Mouse (Mus musculus): ENCODE results near the gene Ifi27. TPM values are rescaled to one million over a fixed set of nuclear protein-coding genes. Genes with fewer than 3 reads are reported as not detected.
"Not testable (repeated sequence)": the region's sequence is repeated elsewhere in the genome, so short reads cannot be mapped to it uniquely, and the experiment has no call there.

Gene Ifi27
- polyA plus RNA-seq, 1 experiment from 2014 or later = 3.4 TPM

- H3K9ac ChIP-seq = no peak overlapping the region
- no peaks in the 10 kb centered on the region for H3K36me3 ChIP-seq (ENCODE audit: poor library complexity, severe bottlenecking)
- H3K4me2 ChIP-seq = no peak overlapping the region
- whole genome bisulfite sequencing = 48% methylated on average over 2 of the region's 2 CpGs
- no peak for ATAC-seq
- H3K27ac ChIP-seq = no peak overlapping the region
- no peaks in the 10 kb centered on the region for H3K4me1 ChIP-seq
- no peaks in the 10 kb centered on the region for H3K9me3 ChIP-seq (replicated peaks)
- H3K4me3 ChIP-seq = no peak overlapping the region
- H3K27me3 ChIP-seq = no peaks in the 10 kb centered on the region
Measured at GRCm38 (mm10) chr12:103474481-103474880, 40.5 kb downstream of the Ifi27 start.

- H3K4me2 ChIP-seq = no peak overlapping the region
- no peaks in the 10 kb centered on the region for H3K27me3 ChIP-seq
- no peak for ATAC-seq
- no peak overlapping the region for H3K4me3 ChIP-seq
- no peaks in the 10 kb centered on the region for H3K4me1 ChIP-seq
- 85% methylated on average over 1 of the region's 1 CpGs for WGBS
- H3K36me3 ChIP-seq (ENCODE audit: poor library complexity, severe bottlenecking) = no peaks in the 10 kb centered on the region
- no peak overlapping the region for H3K27ac ChIP-seq
- no peak overlapping the region for H3K9ac ChIP-seq
- H3K9me3 ChIP-seq (replicated peaks) = no peaks in the 10 kb centered on the region
Measured at GRCm38 (mm10) chr12:103476779-103477389, 42.9 kb downstream of the Ifi27 start.

GRCm38 (mm10) chr12:103477461-103478015 lies 43.5 kb downstream of the Ifi27 start:
- Histone ChIP-seq H3K27ac (no peak overlapping the region), H3K4me3 (no peak overlapping the region), H3K4me2 (no peak overlapping the region), H3K36me3 (ENCODE audit: poor library complexity, severe bottlenecking) (no peaks in the 10 kb centered on the region), H3K9me3 (replicated peaks) (no peaks in the 10 kb centered on the region), H3K4me1 (no peaks in the 10 kb centered on the region), H3K27me3 (no peaks in the 10 kb centered on the region), H3K9ac (no peak overlapping the region)
- no peak for ATAC-seq
- WGBS = 82% methylated on average over 7 of the region's 7 CpGs

- Histone ChIP-seq H3K4me1 (no peaks in the 10 kb centered on the region), H3K4me2 (no peak overlapping the region), H3K9ac (no peak overlapping the region), H3K27ac (no peak overlapping the region), H3K9me3 (replicated peaks) (no peaks in the 10 kb centered on the region), H3K27me3 (no peaks in the 10 kb centered on the region), H3K4me3 (no peak overlapping the region), H3K36me3 (ENCODE audit: poor library complexity, severe bottlenecking) (no peaks in the 10 kb centered on the region)
- WGBS = 75% methylated on average over 5 of the region's 5 CpGs
- no peak for ATAC-seq
Measured at GRCm38 (mm10) chr12:103481671-103482070, 47.7 kb downstream of the Ifi27 start.

GRCm38 (mm10) chr12:103482781-103483180 lies 48.8 kb downstream of the Ifi27 start:
- H3K9me3 ChIP-seq (replicated peaks) = no peaks in the 10 kb centered on the region
- no peak overlapping the region for H3K9ac ChIP-seq
- H3K4me1 ChIP-seq = no peaks in the 10 kb centered on the region
- no peak for ATAC-seq
- H3K36me3 ChIP-seq (ENCODE audit: poor library complexity, severe bottlenecking) = no peaks in the 10 kb centered on the region
- H3K27me3 ChIP-seq = no peaks in the 10 kb centered on the region
- no peak overlapping the region for H3K4me3 ChIP-seq
- no peak overlapping the region for H3K4me2 ChIP-seq
- no peak overlapping the region for H3K27ac ChIP-seq
- 80% methylated on average over 2 of the region's 2 CpGs for WGBS

- not testable (repeated sequence) for H3K9ac ChIP-seq; H3K36me3 ChIP-seq (ENCODE audit: poor library complexity, severe bottlenecking); H3K4me1 ChIP-seq; H3K27me3 ChIP-seq; H3K9me3 ChIP-seq (replicated peaks); ATAC-seq; H3K27ac ChIP-seq; H3K4me2 ChIP-seq; H3K4me3 ChIP-seq
- WGBS = 63% methylated on average over 9 of the region's 9 CpGs
Measured at GRCm38 (mm10) chr12:103484200-103484972, 50.4 kb downstream of the Ifi27 start.

- H3K4me3 ChIP-seq = no peak overlapping the region
- 90% methylated on average over 1 of the region's 1 CpGs for WGBS
Measured at GRCm38 (mm10) chr12:103486726-103487125, 52.7 kb downstream of the Ifi27 start.

GRCm38 (mm10) chr12:103487276-103487675 lies 53.3 kb downstream of the Ifi27 start:
- no peaks in the 10 kb centered on the region for H3K27me3 ChIP-seq
- no peak overlapping the region for H3K4me3 ChIP-seq
- no peaks in the 10 kb centered on the region for H3K4me1 ChIP-seq
- H3K27ac ChIP-seq = no peak overlapping the region
- no peak for ATAC-seq
- no peak overlapping the region for H3K4me2 ChIP-seq
- H3K9me3 ChIP-seq (replicated peaks) = no peaks in the 10 kb centered on the region
- no peaks in the 10 kb centered on the region for H3K36me3 ChIP-seq (ENCODE audit: poor library complexity, severe bottlenecking)
- WGBS = 78% methylated on average over 4 of the region's 4 CpGs
- H3K9ac ChIP-seq = no peak overlapping the region

More at GRCm38 (mm10) chr12:103486726-103487125, 52.7 kb downstream of the Ifi27 start:
- H3K27me3 ChIP-seq = no peaks in the 10 kb centered on the region
- H3K27ac ChIP-seq = no peak overlapping the region
- no peaks in the 10 kb centered on the region for H3K4me1 ChIP-seq
- H3K9me3 ChIP-seq (replicated peaks) = no peaks in the 10 kb centered on the region
- no peak overlapping the region for H3K9ac ChIP-seq
- H3K4me2 ChIP-seq = no peak overlapping the region
- no peaks in the 10 kb centered on the region for H3K36me3 ChIP-seq (ENCODE audit: poor library complexity, severe bottlenecking)
- no peak for ATAC-seq

- no peak overlapping the region for H3K9ac ChIP-seq
- no peak overlapping the region for H3K27ac ChIP-seq
- H3K4me1 ChIP-seq = no peaks in the 10 kb centered on the region
- H3K27me3 ChIP-seq = no peaks in the 10 kb centered on the region
- H3K9me3 ChIP-seq (replicated peaks) = no peaks in the 10 kb centered on the region
- no peak overlapping the region for H3K4me3 ChIP-seq
- H3K4me2 ChIP-seq = no peak overlapping the region
- 74% methylated on average over 2 of the region's 2 CpGs for WGBS
- H3K36me3 ChIP-seq (ENCODE audit: poor library complexity, severe bottlenecking) = no peaks in the 10 kb centered on the region
- ATAC-seq = no peak
Measured at GRCm38 (mm10) chr12:103487750-103488149, 53.7 kb downstream of the Ifi27 start.

Other genes with a start within 250 kb of the Ifi27 start
- gene Prima1, start 192.1 kb upstream of the Ifi27 start, polyA plus RNA-seq (2015; fragmentation: Nextera tagmentation; extraction: Ambion mirVana) = 0.39 TPM in 1 of 2 replicates, not detected in the other
- gene Fam181a, start 123.2 kb upstream of the Ifi27 start, polyA plus RNA-seq (2015; fragmentation: Nextera tagmentation; extraction: Ambion mirVana) = 7.6 and 9.8 TPM in 2 replicates
- gene Asb2, start 78.2 kb upstream of the Ifi27 start, polyA plus RNA-seq (2015; fragmentation: Nextera tagmentation; extraction: Ambion mirVana) = 0.40 and 0.60 TPM in 2 replicates
- 14.5 and 18.4 TPM in 2 replicates for gene Otub2, start 45.5 kb upstream of the Ifi27 start, polyA plus RNA-seq (2015; fragmentation: Nextera tagmentation; extraction: Ambion mirVana)
- 0.34 and 0.48 TPM in 2 replicates for gene 9330161L09Rik, start 26.4 kb upstream of the Ifi27 start, polyA plus RNA-seq (2015; fragmentation: Nextera tagmentation; extraction: Ambion mirVana)
- gene Ddx24, start 8.4 kb upstream of the Ifi27 start, polyA plus RNA-seq (2015; fragmentation: Nextera tagmentation; extraction: Ambion mirVana) = 149 and 175 TPM in 2 replicates
- 1.6 and 2.5 TPM in 2 replicates for gene Ifi27l2a, start 9.5 kb downstream of the Ifi27 start, polyA plus RNA-seq (2015; fragmentation: Nextera tagmentation; extraction: Ambion mirVana)
- gene Ifi27l2b, start 23.0 kb downstream of the Ifi27 start, polyA plus RNA-seq (2015; fragmentation: Nextera tagmentation; extraction: Ambion mirVana) = not detected in 2 replicates
- 1.8 TPM in 2 replicates for gene Ppp4r4, start 98.1 kb downstream of the Ifi27 start, polyA plus RNA-seq (2015; fragmentation: Nextera tagmentation; extraction: Ambion mirVana)
- gene Serpina10, start 197.2 kb downstream of the Ifi27 start, polyA plus RNA-seq (2015; fragmentation: Nextera tagmentation; extraction: Ambion mirVana) = not detected in 2 replicates
- gene Serpina6, start 223.0 kb downstream of the Ifi27 start, polyA plus RNA-seq (2015; fragmentation: Nextera tagmentation; extraction: Ambion mirVana) = 0.92 TPM in 1 of 2 replicates, not detected in the other
- gene Serpina16, start 241.9 kb downstream of the Ifi27 start, polyA plus RNA-seq (2015; fragmentation: Nextera tagmentation; extraction: Ambion mirVana) = not detected in 2 replicates

Data from forebrain, embryonic 13.5 days (tissue).